10 mouse cellular contexts compared by ENCODE assay signal in the genomic region with DNA sequence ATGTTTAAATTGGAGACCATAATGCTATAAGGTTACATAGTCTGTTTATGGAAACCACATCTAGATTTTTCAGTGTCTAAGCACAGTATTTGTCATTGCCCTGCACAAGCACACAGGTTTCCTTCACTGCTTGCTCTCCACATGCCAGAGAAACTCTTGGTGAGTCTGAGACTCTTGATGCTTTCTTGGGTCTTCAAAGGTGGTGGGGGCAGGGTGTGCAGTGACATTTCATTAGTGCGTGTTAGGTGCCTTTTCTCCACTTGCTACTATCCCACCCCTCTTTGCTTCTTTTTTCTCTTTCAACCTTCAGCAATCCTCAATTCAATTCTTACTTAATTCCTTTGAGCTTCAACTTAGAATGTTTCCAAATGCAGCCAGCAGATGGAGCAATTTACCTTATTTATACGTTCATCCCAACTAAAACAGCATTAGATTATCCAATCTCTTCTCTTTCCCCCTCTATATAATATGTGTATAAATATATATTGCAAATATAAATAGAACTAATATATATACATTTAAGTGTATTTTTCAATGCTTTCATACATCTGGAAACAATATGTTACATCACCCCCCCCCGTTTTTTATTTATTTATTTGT.
DNase-seq lines count a peak whose midpoint lies in the region; ATAC-seq and TF ChIP-seq lines count a peak whose summit lies in the region.
"Had no signal": no experiment of that assay in that cellular context is flagged by ENCODE, and none has a peak within 500 bp of the region (broad histone marks: within the 10 kb centered on the region; RNA-seq: fewer than 3 reads in every experiment).

No protein-coding gene starts in this region.

- no peak overlapping the region for H3K9ac ChIP-seq in kidney, embryonic 16.5 days (replicated peaks; ENCODE audit: low read length)
- no peak overlapping the region for H3K9ac ChIP-seq in hindbrain, embryonic 14.5 days
- H3K9ac ChIP-seq: embryonic facial prominence, embryonic 13.5 days; limb, embryonic 15.5 days had no signal

- 34% methylated on average over 3 of the region's 3 CpGs for WGBS in kidney, embryonic 16.5 days
- WGBS in hindbrain, embryonic 14.5 days = 46% methylated on average over 3 of the region's 3 CpGs
- 42% methylated on average over 3 of the region's 3 CpGs for WGBS in thymus, adult 2 months

- no peak overlapping the region for H3K4me3 ChIP-seq in kidney, embryonic 16.5 days (ENCODE audit: low read length)
- no peak overlapping the region for H3K4me3 ChIP-seq in hindbrain, embryonic 14.5 days (replicated peaks; ENCODE audit: low read length)
- no peak overlapping the region for H3K4me3 ChIP-seq in thymus, adult 2 months (ENCODE audit: control insufficient read depth, insufficient read depth, low read length)
- H3K4me3 ChIP-seq: embryonic facial prominence, embryonic 13.5 days; limb, embryonic 15.5 days had no signal

- H3K4me2 ChIP-seq in kidney, embryonic 16.5 days (replicated peaks; ENCODE audit: low read depth, low read length) = no peak overlapping the region
- H3K4me2 ChIP-seq in hindbrain, embryonic 14.5 days (replicated peaks) = no peak overlapping the region
- H3K4me2 ChIP-seq: embryonic facial prominence, embryonic 13.5 days; limb, embryonic 15.5 days had no signal

- DNase-seq in kidney, adult 11 months = no peak
- DNase-seq in ES-CJ7 (ENCODE audit: low read depth, low spot score) (peak; percentile 36), adipocyte (ENCODE audit: low spot score) (peak; percentile 78)
- peak; percentile 88 for DNase-seq in hindbrain, embryonic 14.5 days (ENCODE audit: low spot score)
- DNase-seq in lung, postnatal 36 days = peak; percentile 36
- DNase-seq in thymus, adult 2 months = no peak

- TF ChIP-seq CTCF in thymus, adult 2 months (IDR thresholded peaks at IDR 0.05; ENCODE audit: borderline replicate concordance, control insufficient read depth, extremely low read depth, insufficient read depth, low read length, poor library complexity) = no peak

- ATAC-seq in kidney, embryonic 16.5 days (ENCODE audit: low FRiP score, low TSS enrichment) = peak; percentile 15; the same call in 1 of the 2 replicates
- ATAC-seq in hindbrain, embryonic 14.5 days (ENCODE audit: low FRiP score) = no peak
- ATAC-seq in granulocyte monocyte progenitor cell, adult 5-6 weeks (replicated peaks; ENCODE audit: poor library complexity, severe bottlenecking) = no peak

- H3K27ac ChIP-seq in kidney, embryonic 16.5 days (ENCODE audit: low read length) = no peak overlapping the region
- H3K27ac ChIP-seq in hindbrain, embryonic 14.5 days = no peak overlapping the region
- H3K27ac ChIP-seq in thymus, adult 2 months (ENCODE audit: control insufficient read depth, insufficient read depth, low read length) = no peak overlapping the region
- H3K27ac ChIP-seq: embryonic facial prominence, embryonic 13.5 days; limb, embryonic 15.5 days had no signal

- no peak for TF ChIP-seq POLR2A in thymus, adult 2 months (IDR thresholded peaks at IDR 0.05; ENCODE audit: control insufficient read depth, extremely low read depth, insufficient read depth, low read length, poor library complexity)

- H3K4me1 ChIP-seq in kidney, embryonic 16.5 days (ENCODE audit: insufficient read depth, low read length) = no peaks in the 10 kb centered on the region
- no peaks in the 10 kb centered on the region; the same call in 1 of the 2 replicates for H3K4me1 ChIP-seq in hindbrain, embryonic 14.5 days (replicated peaks; ENCODE audit: control insufficient read depth, insufficient read depth, low read length)
- no peaks in the 10 kb centered on the region for H3K4me1 ChIP-seq in thymus, adult 2 months (replicated peaks; ENCODE audit: control insufficient read depth, insufficient read depth, low read length)
- H3K4me1 ChIP-seq: embryonic facial prominence, embryonic 13.5 days; limb, embryonic 15.5 days had no signal

- H3K36me3 ChIP-seq in kidney, embryonic 16.5 days (ENCODE audit: insufficient read depth, low read length) = no peaks in the 10 kb centered on the region
- H3K36me3 ChIP-seq in hindbrain, embryonic 14.5 days (replicated peaks; ENCODE audit: control insufficient read depth, insufficient read depth) = no peaks in the 10 kb centered on the region
- H3K36me3 ChIP-seq in thymus, adult 2 months (ENCODE audit: control insufficient read depth, insufficient read depth, low read length) = no peaks in the 10 kb centered on the region
- H3K36me3 ChIP-seq: embryonic facial prominence, embryonic 13.5 days; limb, embryonic 15.5 days had no signal

- H3K27me3 ChIP-seq in kidney, embryonic 16.5 days (ENCODE audit: insufficient read depth, low read length) = no peaks in the 10 kb centered on the region
- no peaks in the 10 kb centered on the region for H3K27me3 ChIP-seq in hindbrain, embryonic 14.5 days (ENCODE audit: control insufficient read depth, insufficient read depth, low read length)
- H3K27me3 ChIP-seq in thymus, adult 2 months (ENCODE audit: control insufficient read depth, insufficient read depth, low read length) = no peaks in the 10 kb centered on the region

- no peaks in the 10 kb centered on the region for H3K9me3 ChIP-seq in kidney, embryonic 16.5 days (ENCODE audit: low read length)
- H3K9me3 ChIP-seq in hindbrain, embryonic 14.5 days (ENCODE audit: control insufficient read depth, low read length) = no peaks in the 10 kb centered on the region
- H3K9me3 ChIP-seq: embryonic facial prominence, embryonic 13.5 days; limb, embryonic 15.5 days had no signal

Comparison
In these comparisons a context has a peak if more than half of its experiments do, and no peak if none do; other contexts are left out.
1. DNase-seq: peak in ES-CJ7 (single experiment), adipocyte (single experiment), hindbrain, embryonic 14.5 days (single experiment) and lung, postnatal 36 days (single experiment); none in kidney, adult 11 months (single experiment) and thymus, adult 2 months (single experiment).